Mouse (Mus musculus): ENCODE results near the gene Fbxl15.

Gene Fbxl15

DNA sequence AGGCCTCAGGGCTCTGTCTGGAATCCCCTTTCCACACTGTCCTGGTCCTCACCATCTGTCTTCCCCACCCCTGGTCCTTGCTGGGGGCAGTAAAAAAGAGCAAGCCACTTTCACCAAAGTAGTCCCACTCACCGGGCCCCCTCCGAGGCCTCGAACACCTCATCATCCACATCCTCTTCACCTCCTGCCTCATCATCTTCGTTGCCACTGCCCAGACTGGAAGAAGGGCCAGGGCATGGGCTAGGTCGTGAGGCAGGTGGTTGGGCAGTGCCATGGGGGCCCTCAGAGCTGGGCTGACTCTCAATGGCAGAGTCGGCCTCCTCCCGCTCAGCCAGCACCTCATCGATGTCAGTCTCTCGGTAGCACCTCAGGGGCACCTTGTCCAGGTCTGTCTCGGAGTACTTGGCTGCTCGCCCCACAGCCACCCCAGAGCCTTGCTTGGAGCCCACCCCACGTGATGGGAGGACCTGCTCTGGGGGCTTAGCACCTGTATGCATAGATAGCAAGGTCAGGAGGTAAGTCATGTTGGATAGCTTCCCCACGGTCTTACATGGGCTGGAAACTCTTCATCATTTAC, 4.9 kb upstream of the Fbxl15 start:
- no peak for DNase-seq (ENCODE audit: low spot score)

DNA sequence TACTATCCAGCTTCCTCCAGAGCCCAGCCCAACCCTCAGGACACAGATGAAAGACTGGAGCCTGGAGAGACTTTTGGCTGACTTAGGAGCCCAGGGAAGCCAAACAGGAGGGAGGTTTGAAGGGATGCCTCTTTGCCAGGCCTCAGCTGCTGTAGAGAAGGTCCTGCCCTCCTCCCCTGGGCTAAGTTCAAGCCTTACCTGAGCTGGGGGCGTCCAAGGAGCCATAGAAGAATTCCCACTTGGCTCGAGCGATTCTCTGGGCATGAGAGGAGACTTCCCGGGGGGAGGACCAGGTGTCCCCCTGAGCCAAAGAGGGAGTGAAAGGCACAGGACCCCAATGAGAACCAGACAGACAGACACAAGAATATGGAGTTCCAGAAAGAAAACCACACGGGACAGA, 4.3 kb upstream of the Fbxl15 start:
- DNase-seq (ENCODE audit: low spot score), result no peak

DNA sequence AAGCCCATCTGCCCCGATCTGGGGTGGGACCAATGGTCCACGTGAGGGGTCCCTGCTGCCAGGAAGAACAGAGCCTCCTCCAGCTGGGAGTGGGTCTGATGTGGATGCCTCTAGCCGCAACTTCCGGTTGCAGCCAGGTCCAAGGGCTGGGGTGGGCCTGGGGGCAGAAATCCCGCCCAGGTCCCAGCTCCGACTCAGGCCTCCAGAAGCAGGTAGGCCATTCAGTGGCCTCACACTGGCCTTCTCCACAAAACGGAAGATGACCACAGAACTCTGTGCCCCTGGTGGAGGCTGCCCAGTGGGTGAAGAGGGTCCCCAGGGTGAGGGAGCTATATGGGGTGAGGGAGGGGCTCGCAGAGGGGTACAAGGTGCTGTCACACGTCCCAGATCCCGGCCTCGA, 3.6 kb upstream of the Fbxl15 start:
- DNase-seq (ENCODE audit: low spot score), result no peak

DNA sequence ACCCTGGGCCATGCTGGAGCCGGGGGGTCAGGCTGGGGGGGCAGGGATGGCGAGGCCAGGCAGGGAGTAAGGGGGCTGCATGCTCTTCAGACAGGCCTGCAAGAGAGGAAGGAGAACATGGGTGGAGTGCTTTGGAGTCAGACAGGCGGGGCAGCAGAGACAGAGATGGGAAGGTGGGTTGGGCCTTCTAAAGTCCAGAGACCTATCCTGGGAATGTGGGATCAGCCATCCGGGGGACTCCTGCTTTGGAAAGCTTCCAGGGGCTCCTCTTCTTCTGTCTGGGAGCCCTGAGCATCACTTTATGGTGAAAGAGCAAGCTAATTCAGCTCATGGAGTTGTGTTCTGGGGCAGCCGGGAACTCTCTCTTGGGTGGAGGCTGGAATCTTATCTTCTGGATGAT, 3.1 kb upstream of the Fbxl15 start:
- DNase-seq (ENCODE audit: low spot score), result no peak

DNA sequence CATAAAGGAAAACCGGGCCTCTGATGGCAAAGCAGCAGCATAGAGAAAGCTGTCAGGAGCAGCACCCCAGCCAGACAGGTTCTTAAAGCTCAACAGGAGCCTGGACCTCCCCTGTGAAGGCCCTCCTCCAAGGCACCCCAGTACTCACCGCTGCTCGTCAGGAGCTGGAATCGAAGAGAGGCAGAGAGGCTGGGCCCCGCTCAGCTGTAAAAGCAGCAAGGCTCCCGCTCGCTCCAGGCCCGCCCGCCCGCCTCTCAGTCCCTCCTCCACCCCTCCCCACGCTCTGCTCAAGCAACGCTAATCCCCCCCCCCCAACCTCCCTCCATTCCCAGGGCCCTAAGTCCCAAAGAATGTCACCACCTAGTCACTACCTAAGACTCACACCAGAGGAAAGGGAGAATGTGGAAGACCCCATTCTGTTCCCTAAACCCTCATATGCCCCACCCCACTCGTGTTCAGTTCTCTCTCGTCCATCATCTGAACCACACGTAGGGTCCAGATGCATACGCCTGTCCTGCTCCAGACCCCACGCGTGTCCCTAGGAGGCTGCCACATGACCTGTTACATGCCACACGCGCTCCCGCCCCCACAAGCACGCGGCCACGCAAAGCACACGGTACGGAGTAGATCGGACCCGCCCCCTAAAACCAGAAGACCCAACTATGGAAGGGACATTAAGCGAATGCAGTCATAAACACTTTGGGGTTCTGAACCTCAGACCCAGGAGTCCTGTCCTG, 1.8 kb upstream of the Fbxl15 start:
- DNase-seq (ENCODE audit: low spot score), result no peak

DNA sequence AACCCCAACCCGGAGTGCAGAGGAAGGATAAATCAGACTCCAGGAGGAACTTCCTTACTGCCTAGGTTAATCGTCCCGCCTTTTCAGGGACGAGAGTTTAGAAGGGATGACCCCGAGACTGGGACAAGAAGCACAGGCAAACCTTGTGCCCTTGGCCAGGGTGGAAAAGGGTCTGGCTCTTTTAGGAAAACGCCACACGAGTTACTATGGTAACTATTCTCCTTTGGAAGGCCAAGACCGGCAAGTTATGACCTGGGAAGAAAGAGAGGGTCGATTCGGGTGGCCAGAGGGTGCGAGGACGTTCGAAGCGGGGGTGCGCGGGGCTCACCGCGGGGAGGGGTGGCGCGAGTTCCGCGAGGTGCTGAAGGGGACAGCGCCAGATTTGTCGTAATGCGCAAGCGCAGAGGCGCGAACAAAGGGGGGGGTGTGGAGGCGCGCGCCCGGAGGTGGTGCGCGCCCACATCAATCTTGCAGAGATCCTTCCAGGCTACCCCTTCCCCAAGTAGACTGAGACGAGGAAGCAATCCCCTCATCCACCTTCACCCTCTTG, 1.2 kb upstream of the Fbxl15 start, which contains the start of gene Psd:
Gene Psd, minus strand, starts transcription at position 401 of the 550 bp plus-strand sequence.
- no peak for DNase-seq (ENCODE audit: low spot score)

DNA sequence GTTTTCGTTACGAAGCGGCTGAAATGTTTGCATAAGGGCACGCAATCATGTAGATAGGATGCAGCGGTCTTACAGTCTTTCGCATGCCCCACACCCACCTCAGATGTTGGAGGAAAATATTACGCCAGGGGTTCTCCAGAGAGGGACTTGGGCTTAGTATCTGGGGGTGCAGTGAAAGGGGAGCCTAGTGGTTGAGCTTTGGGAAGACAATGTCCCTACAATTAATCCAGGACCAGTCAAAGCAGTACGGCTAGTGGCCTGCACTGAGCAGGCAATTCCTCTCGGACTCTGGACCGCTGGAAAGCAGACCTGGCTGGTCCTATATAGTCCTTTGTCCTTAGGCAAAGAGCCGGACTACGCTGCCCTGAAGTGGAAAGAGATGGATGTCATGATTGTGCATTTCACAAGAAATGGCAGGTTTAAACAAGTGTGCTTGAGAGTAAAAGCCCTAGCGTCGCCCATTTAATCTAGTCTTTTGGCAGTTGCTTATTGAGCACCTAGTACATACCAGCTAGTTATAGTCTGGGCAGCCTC, 386 bp upstream of the Fbxl15 start:
- DNase-seq (ENCODE audit: low spot score), result no peak

DNA sequence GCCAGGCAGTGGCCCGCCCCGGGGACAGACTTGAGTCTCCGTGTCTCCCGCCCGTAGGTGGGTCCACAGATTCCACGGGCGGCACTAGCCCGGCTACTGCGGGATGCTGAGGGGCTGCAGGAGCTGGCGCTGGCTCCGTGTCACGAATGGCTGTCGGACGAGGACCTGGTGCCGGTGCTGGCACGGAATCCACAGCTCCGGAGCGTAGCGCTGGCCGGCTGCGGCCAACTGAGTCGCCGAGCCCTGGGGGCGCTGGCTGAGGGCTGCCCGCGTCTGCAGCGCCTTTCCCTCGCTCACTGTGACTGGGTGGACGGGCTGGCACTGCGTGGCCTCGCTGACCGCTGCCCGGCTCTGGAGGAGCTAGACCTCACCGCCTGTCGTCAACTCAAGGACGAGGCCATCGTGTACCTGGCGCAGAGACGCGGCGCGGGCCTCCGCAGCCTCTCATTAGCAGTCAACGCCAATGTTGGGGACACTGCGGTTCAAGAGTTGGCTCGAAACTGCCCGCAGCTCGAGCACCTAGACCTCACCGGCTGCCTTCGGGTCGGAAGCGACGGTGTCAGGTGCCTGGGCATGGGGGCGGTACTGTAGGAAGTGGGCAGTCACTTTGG, 1.2 kb downstream of the Fbxl15 start:
- no peak for DNase-seq (ENCODE audit: low spot score)

DNA sequence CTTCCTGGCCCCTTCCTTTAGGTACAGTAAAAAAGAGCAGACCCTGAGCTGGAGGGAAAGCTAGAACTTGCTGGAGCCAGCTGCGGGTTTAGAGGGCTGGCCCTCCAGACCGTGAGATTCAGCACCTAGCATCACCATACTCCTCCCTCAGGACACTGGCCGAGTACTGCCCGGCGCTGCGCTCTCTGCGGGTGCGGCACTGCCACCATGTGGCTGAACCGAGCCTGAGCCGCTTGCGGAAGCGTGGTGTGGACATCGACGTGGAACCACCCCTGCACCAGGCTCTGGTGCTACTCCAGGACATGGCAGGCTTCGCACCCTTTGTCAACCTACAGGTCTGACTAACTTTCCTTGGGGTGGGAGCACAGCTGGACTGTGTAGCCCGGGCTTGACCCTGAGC, 2.0 kb downstream of the Fbxl15 start:
- peak; percentile 76 for DNase-seq (ENCODE audit: low spot score)

DNA sequence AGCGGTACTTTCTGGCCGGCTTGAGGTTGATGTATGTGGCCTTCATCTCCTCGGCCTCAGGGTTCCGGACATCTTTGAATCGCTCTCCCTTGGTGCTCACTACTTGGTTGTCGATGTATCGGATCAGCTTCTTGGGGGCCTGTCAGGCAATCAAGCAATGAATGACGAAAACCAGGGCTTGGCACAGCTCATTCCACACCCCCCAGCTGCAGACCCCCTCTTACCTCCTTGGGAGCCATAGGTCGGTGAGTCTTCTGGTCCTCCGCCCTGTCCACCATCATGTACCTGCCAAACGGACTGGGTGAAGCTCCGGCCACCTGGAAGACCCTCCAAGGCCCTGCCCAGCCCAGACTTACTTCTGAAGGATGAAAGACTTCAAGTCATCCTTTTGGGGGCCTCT, 2.7 kb downstream of the Fbxl15 start:
- DNase-seq (ENCODE audit: low spot score), result no peak

DNA sequence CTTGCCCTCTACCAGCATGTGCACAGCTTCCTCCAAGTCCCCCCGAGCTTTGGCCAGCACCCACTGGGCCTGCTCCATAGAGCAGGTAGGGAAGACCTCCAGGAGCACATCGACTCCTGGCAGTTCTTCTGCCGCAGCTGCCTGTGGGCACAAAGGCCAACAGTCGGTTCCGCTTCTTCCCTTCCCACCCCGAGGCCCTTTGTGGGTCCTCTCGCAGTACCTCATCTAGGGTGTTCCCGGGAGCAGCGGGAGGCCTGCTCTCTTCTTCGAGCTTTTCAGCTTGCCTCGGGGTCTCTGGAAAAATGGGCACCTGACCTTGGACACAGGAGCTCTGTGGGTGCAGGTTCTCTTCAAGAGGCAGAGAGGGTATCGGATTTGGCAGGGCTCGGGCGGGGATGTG, 3.3 kb downstream of the Fbxl15 start:
- DNase-seq (ENCODE audit: low spot score), result no peak

DNA sequence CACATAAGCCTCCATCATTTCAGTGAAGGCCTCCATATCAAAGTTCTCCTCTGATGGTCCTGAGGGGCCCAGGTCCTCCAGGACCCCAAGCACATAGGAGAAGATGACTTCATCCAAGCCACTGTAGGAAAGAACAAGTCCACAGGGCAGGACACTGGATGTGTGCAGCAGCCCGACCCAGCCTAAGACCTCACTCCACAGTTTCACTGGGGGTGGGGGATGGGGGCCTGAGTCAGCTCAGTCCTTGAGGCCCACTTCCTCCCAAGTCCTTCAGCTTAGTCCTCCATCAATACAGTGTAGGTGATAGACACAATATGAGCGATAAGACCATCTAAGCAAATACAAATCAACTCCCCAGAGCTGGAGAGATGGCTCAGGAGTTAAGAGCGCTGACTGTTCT, 4.0 kb downstream of the Fbxl15 start:
- DNase-seq (ENCODE audit: low spot score), result no peak

DNA sequence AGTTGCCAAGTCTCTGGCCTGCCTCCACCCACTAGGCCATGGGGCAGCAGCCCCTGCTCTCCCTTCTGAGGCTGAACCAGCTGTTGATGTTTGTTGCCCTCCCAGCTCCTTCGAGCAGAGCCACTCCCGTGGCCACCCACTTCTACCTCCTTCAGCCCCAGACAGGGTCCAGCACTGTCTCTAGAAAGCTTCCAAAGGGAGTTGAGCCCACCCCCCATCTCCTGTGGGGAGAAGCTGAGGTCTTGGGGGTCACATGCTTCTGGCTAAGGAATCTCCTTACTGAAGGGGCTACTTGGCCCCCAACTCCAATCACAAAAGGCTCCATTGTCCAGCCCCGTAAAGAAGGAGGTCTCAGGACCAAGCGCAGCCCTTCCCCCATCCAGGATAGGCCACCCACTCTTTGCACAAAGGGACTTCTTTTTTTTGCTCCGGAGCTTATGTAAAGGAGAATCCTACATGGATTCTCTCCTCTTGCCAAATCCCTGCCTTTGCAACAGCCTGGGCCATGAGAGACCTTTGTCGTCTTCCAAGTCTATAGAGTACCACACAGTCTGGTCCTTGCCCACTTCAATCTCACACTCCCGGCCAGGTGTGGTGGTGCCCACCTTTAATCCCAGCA, 4.8 kb downstream of the Fbxl15 start:
- no peak for DNase-seq (ENCODE audit: low spot score)

DNA sequence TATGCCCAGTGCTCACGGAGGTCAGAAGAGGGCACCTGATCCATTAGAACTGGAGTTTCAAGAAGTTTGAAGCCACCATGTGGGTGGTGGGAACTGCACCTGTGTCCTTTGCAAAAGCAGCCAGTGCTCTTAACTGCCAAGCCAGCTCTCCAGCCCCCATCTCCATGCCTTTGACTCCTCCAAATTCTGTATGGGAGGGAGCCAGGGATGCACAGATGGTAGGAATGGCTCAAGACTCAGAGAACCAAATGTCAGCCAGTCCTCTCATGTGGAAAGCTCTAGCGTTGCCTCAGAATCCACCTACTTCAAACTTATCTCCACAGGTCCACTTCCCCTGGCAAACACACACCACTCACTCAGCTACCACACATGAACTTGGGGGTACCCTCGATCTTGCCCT, 5.9 kb downstream of the Fbxl15 start:
- DNase-seq (ENCODE audit: low spot score), result no peak

DNA sequence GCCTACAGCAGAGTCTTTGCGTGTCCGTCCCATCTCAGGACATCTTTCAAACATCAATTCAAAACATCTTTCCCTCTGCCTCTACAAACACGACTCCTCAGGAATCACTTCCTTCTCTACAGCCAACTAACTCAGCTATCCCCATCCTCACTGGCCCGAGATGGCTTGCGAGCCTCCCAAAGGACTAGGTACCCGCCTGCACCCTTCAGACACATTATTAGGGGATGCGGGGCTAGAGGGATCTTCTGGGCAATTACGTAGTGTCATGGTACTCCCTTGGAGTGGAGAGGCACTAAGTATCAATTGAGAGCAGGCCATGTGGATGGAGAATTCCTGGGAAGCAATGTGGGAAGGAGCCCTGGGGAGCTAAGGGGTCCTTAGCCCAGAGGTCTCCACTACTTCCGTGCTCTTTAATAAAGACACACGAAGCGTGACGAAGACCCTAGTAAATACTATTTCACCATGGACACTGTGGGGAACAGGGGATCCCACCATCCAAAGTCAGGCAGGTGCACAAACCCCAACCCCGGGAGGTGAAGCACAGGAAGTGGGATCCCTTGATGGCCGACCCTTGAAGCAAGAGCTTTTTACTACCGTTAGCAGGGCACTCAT, 9.8 kb downstream of the Fbxl15 start:
- DNase-seq (ENCODE audit: low spot score), result no peak

DNA sequence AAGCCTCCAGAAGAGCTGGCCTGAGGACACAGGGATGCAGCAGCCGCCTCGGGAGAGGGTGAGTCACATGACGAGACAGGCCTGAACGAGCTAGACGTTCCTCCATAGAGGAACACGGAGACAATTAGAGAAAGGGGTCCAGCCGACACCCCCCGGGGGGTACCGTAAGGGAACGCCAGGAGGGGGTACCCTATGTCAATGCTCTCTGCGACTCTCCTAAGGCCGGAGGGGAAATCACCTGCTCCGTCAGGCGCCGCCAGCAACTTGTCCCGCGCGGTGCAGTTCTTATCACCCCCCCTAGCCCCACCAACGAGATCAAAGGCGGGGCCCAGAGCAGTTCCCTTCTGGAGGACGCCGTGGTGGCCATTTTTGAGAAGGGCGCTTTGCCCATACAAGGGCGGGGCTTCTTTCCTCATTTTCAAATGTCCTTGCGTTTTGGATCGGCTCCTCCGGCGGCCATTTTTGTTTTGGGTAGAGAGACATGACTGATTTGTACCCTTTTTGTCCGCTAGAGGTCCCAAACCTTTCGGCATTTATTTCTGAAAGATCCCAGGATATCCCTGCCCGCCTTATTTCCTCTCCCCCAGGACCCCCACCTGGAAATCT, 10.4 kb downstream of the Fbxl15 start, which contains the start of gene Cuedc2:
Gene Cuedc2, minus strand, starts transcription at position 372 of the 606 bp plus-strand sequence.
- peak; percentile 98 for DNase-seq (ENCODE audit: low spot score)

DNA sequence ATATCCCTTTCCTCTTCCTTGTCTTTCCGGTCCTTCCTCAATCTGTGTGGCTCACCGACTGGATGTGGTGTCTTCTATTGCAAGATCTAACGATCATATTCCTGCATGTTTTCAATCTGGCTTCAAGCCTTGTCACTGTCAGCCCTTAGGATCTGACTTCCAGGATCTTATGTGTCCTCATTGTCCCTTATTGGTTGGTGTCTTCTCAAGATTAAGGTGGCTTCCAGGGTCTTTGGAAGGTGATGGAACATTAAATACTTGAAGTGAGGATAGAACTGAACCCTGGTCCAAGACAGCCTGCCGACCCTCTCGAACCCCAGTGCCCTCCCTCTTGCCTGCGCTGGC, 10.9 kb downstream of the Fbxl15 start:
- no peak for DNase-seq (ENCODE audit: low spot score)

DNA sequence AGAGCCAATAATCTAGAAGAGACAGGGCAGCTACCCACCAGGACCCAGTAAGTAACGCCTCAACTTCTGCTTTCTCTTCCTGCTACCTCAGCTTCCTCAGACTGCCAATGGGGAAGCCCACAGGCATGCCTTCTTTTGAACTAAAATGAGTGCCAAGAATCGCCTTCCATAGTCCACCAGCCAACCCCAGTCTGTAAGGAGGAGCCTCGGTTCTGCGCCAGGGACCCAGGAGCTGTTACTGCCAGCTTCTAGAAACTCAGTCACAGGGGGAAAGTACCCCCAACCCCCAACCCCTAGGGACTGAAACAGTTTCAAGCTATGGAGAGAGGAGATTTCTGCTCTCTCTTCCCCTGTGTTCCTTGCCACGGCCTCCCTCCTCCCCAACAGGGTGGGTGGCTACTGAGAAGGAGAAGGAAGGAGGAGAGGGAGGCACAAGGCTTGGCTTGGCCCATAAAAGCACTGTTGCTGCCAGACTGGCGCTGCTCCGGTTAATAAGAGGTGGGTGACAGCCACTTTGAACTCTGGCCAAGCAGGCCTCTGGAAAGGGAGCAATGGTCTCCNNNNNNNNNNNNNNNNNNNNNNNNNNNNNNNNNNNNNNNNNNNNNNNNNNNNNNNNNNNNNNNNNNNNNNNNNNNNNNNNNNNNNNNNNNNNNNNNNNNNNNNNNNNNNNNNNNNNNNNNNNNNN, 11.4 kb downstream of the Fbxl15 start:
- DNase-seq (ENCODE audit: low spot score), result peak; percentile 58

DNA sequence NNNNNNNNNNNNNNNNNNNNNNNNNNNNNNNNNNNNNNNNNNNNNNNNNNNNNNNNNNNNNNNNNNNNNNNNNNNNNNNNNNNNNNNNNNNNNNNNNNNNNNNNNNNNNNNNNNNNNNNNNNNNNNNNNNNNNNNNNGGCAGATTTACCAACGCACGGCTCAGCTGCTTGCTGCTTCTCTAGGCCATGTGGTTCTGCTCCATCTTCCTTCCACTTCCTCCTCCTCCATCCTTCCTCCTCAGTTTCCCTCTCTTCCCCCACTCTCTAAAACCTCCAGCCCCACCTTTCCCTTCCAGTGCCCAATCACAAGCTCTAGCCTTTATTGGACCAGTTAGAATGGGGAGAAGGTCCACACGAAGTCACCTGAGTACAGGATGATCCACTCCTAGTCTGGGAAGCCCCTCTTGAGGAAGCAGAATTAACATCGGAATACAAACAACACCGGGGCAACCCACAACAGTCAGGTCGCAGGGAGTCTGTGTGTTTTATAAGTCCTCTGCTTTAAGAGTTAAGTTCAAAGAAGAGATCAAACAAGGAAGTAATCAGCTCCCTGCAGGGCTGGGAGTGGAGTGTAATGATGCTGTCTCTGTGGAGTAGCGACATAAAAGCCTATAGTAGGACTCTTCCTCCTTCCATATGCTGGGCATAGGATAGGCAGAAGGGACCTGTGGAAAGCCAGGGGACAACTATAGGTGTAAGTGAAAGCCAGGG, 16.9 kb downstream of the Fbxl15 start:
- no peak for DNase-seq (ENCODE audit: low spot score)

DNA sequence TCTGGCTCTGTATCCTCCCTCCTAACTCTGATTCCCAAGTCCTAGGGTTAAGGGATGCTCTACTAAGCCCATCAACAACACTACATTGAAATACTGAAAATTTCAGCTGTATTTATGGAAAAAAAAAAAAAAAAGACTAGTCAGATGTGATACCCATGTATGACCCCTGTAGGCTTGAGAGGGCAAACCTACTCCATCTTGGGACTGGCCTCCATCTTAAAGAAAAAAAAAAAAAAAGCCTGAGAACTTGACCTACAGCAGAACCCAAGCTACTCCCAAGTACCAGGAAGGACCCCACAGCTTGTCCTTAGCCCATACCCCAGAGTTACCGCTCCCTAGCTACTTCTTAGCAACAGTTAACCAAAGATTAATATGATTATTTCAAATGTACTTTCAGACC, 19.2 kb downstream of the Fbxl15 start:
- no peak for DNase-seq (ENCODE audit: low spot score)

Measured in ovary, postnatal 14 days (tissue).